Mouse (Mus musculus) megakaryocyte, embryonic 14.5 days (primary cell): ENCODE measurements at regions not wholly inside any gene's neighbourhood (a gene's known extent, or its start where the extent isn't known, plus 50 kb on each side); places are given as distances from the start of the nearest gene placed in this dataset.

Experiments
- H3K27me3 ChIP-seq: replicated peaks from 2 replicates; pipeline ENCODE3; 2012; ENCODE audit warnings: inconsistent platforms
- H3K36me3 ChIP-seq: replicated peaks from 2 replicates; pipeline ENCODE3; 2012; ENCODE audit warnings: low read length, inconsistent platforms, mixed read lengths
- H3K4me1 ChIP-seq: 2 replicates; pipeline ENCODE4 v1.6.1; 2012; ENCODE audit warnings: inconsistent platforms
- H3K4me3 ChIP-seq: replicated peaks from 2 replicates; pipeline ENCODE3; 2012; ENCODE audit warnings: moderate library complexity, mild to moderate bottlenecking, inconsistent platforms
- H3K9me3 ChIP-seq: 2 replicates; pipeline ENCODE4 v1.6.1; 2012; ENCODE audit warnings: inconsistent platforms
- FLI1 ChIP-seq: IDR thresholded peaks from 2 replicates; pipeline ENCODE4 v1.6.1; 2012; ENCODE audit warnings: low read length, inconsistent platforms, mixed read lengths
- GATA1 ChIP-seq: IDR thresholded peaks from 3 replicates; pipeline ENCODE4 v1.6.1; 2012; ENCODE audit warnings: mixed read lengths, low read length, inconsistent platforms, borderline replicate concordance

GRCm38 (mm10) chr11:20436057-20436456 is 103.5 kb upstream of the Slc1a4 start:
- H3K27me3 ChIP-seq, result peaks cover 22% of the 10 kb centered on the region
- TF ChIP-seq FLI1 (no peak), GATA1 (no peak)

GRCm38 (mm10) chr11:20442476-20442875 is 100.6 kb upstream of the Sertad2 start:
- H3K27me3 ChIP-seq, result peaks cover 42% of the 10 kb centered on the region
- no peak overlapping the region for H3K4me3 ChIP-seq
- TF ChIP-seq FLI1, result no peak
- TF ChIP-seq GATA1, result no peak
- no peaks in the 10 kb centered on the region for H3K36me3 ChIP-seq
- peaks cover 13% of the 10 kb centered on the region for H3K4me1 ChIP-seq
- H3K9me3 ChIP-seq, result peaks cover 3% of the 10 kb centered on the region

More at GRCm38 (mm10) chr11:20436057-20436456, 103.5 kb upstream of the Slc1a4 start:
- H3K4me3 ChIP-seq, result no peak overlapping the region
- no peaks in the 10 kb centered on the region; the same call in 1 of the 2 replicates for H3K9me3 ChIP-seq
- H3K36me3 ChIP-seq, result no peaks in the 10 kb centered on the region
- H3K4me1 ChIP-seq, result peaks cover under 1% of the 10 kb centered on the region; the same call in 1 of the 2 replicates

GRCm38 (mm10) chr11:20445061-20445902 is 97.8 kb upstream of the Sertad2 start:
- Histone ChIP-seq H3K27me3 (peaks cover 43% of the 10 kb centered on the region), H3K9me3 (peaks cover 11% of the 10 kb centered on the region), H3K36me3 (no peaks in the 10 kb centered on the region), H3K4me3 (peak overlapping the region; percentile 86), H3K4me1 (peaks cover 13% of the 10 kb centered on the region)
- no peak for TF ChIP-seq FLI1
- no peak for TF ChIP-seq GATA1

- TF ChIP-seq FLI1, result no peak
- no peak for TF ChIP-seq GATA1
- peaks cover 13% of the 10 kb centered on the region for H3K4me1 ChIP-seq
- H3K4me3 ChIP-seq, result peak overlapping the region; percentile 86
Observed at GRCm38 (mm10) chr11:20445903-20446264, 97.2 kb upstream of the Sertad2 start.

GRCm38 (mm10) chr11:20452901-20453300 is 90.2 kb upstream of the Sertad2 start:
- Histone ChIP-seq H3K9me3 (peaks cover 4% of the 10 kb centered on the region), H3K27me3 (peaks cover 34% of the 10 kb centered on the region), H3K4me1 (peaks cover 38% of the 10 kb centered on the region), H3K4me3 (no peak overlapping the region), H3K36me3 (no peaks in the 10 kb centered on the region)
- TF ChIP-seq FLI1, result no peak
- no peak for TF ChIP-seq GATA1

More at GRCm38 (mm10) chr11:20445903-20446264, 97.2 kb upstream of the Sertad2 start:
- Histone ChIP-seq H3K36me3 (no peaks in the 10 kb centered on the region), H3K9me3 (peaks cover 11% of the 10 kb centered on the region), H3K27me3 (peaks cover 40% of the 10 kb centered on the region)

- Histone ChIP-seq H3K4me3 (no peak overlapping the region), H3K4me1 (peaks cover 40% of the 10 kb centered on the region), H3K9me3 (no peaks in the 10 kb centered on the region), H3K36me3 (no peaks in the 10 kb centered on the region), H3K27me3 (peaks cover 38% of the 10 kb centered on the region)
- TF ChIP-seq GATA1, result no peak
- no peak for TF ChIP-seq FLI1
Observed at GRCm38 (mm10) chr11:20453786-20454185, 89.3 kb upstream of the Sertad2 start.

GRCm38 (mm10) chr11:20455085-20455864 is 87.8 kb upstream of the Sertad2 start:
- H3K4me1 ChIP-seq, result peaks cover 44% of the 10 kb centered on the region
- TF ChIP-seq FLI1 (no peak), GATA1 (no peak)
- H3K36me3 ChIP-seq, result no peaks in the 10 kb centered on the region
- peaks cover 43% of the 10 kb centered on the region for H3K27me3 ChIP-seq
- H3K9me3 ChIP-seq, result peaks cover 7% of the 10 kb centered on the region; the same call in 1 of the 2 replicates
- peak overlapping the region; percentile 94 for H3K4me3 ChIP-seq

GRCm38 (mm10) chr11:20455865-20456648 is 87.0 kb upstream of the Sertad2 start:
- Histone ChIP-seq H3K4me3 (peak overlapping the region; percentile 94), H3K27me3 (peaks cover 46% of the 10 kb centered on the region), H3K4me1 (peaks cover 50% of the 10 kb centered on the region), H3K36me3 (no peaks in the 10 kb centered on the region), H3K9me3 (peaks cover 7% of the 10 kb centered on the region; the same call in 1 of the 2 replicates)
- TF ChIP-seq FLI1 (no peak), GATA1 (no peak)

- no peak overlapping the region for H3K4me3 ChIP-seq
- TF ChIP-seq FLI1 (no peak), GATA1 (no peak)
- H3K9me3 ChIP-seq, result peaks cover 7% of the 10 kb centered on the region; the same call in 1 of the 2 replicates
Observed at GRCm38 (mm10) chr11:20459140-20459539, 83.9 kb upstream of the Sertad2 start.

More at GRCm38 (mm10) chr11:20459140-20459539, 83.9 kb upstream of the Sertad2 start:
- H3K4me1 ChIP-seq, result peaks cover 29% of the 10 kb centered on the region
- peaks cover 52% of the 10 kb centered on the region for H3K27me3 ChIP-seq
- no peaks in the 10 kb centered on the region for H3K36me3 ChIP-seq
